Mouse (Mus musculus): ENCODE measurements around the gene Pacs1. TPM values are rescaled to one million over a fixed set of nuclear protein-coding genes. Genes with fewer than 3 reads are reported as not detected.
A peak's percentile ranks its signal among the peaks of the same experiment; 100 is the strongest.
"Not testable (repeated sequence)": the region's sequence is repeated elsewhere in the genome, so short reads cannot be mapped to it uniquely, and the experiment has no call there.

Gene Pacs1
- total RNA-seq, 4 experiments from 2014 or later = 18.6 to 21.9 (median 20.8) TPM

DNA sequence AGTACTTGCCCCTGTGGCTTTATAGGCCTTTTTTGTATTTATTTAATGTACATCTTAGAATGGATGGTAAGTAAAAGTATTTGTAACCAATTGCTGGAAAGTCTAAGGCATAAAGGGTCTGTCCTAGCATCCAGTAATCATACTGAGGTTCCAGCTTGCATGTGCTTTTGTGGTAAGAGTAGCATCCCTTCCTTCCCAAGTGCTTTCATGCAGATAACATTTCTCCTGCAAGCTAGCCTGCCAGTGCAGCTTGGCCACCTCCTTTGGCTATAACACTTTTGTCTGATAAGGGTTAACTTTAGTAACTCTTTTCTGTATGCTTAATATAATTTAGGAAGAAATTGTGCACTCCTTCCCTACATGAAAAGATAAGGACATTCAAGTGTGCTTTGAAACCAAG lies 4.9 kb downstream of the Pacs1 start:
- no peak for DNase-seq (ENCODE audit: low spot score)

DNA sequence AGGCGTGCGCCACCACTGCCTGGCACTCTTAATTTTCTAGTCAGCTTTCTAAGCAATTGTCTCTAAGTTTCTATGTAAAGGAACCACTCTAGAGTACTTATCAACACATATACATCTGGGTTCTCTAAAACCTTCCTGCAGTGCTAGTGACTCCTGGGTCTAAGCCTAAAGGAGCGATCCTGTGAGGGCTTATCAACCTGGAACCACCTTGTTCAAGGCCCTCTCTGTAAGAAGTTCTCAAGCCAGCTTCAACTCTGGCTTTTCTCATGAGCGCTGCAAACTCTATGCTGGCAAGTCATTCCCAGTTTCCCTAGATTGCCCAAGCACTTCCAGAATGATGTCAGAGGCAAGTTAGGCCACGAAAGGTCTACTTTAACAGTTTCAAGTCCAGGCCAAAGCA lies 5.9 kb downstream of the Pacs1 start:
- DNase-seq (ENCODE audit: low spot score) = no peak

DNA sequence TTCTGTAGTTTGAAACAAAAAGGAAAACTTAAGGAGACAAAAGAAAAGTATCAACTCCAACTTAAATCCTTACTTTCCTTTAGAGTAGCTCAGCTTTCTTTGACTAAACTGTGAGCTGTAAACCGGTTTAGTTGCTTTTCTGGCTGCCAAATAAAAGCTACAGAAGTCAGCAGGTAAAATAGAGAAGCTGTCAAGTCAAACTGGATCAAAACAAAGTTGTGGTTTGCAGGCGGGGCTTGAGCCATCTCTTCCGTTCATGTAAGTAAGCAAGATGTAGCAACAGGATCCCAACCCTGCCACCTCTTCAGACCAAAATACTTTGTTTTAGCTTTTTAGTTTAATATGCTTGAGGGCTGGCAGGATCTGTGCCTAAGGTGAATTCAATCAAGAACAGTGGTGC lies 15.8 kb downstream of the Pacs1 start:
- no peak for DNase-seq (ENCODE audit: low spot score)

DNA sequence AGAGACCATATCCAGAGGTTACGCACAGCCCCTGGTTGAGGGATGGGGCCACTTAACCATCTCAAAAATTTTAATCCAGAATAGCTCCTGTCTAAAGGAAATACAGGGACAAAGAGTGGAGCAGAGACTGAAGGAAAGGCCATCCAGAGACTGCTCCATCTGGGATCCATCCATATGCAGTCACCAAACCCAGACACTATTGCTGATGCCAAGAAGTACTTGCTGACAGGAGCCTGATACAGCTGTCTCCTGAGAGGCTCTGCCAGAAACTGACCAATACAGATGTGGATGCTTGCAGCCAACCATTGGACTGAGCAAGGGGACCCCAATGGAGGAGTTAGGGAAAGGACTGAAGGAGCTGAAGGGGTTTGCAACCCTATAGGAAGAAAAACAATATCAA lies 35.9 kb downstream of the Pacs1 start:
- not testable (repeated sequence) for DNase-seq (ENCODE audit: low spot score)

DNA sequence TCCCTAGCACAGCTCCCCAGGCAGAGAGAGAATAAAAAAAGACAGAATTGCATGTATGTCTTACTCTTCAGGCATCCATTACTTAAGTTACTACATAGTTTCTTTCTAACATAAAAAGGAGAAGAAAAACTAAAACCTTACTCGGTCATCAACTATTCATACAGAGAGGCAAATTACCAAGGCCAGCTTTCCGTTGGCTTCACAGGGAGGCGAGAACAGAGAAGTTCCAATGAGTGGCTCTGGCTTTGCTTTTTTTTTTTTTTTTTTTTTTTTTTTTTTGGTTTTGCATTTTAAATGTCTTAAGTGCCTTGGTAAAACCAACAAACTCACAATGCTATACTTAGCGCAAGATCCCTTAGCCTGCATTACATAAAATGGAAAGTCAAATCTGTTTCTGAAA lies 40.2 kb downstream of the Pacs1 start:
- DNase-seq (ENCODE audit: low spot score) = no peak

DNA sequence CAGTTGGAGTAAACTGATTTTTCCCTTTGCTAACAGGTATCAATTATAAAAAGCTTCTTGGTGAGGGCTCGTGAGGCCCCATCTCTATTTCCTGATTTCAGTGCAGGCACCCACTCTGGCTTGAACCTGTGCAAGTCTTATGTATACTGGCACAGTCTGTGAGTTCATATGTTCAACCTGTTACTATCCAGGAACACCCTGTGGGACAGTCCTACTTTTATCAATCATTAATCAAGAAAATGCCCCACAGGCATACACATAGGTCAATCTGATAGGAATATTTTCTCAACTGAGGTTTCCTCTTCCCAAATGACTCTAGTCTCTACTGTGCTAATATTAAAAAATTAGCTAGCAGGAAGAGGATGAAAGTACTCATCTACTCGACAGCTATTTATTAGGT lies 42.8 kb downstream of the Pacs1 start:
- DNase-seq (ENCODE audit: low spot score) = no peak

DNA sequence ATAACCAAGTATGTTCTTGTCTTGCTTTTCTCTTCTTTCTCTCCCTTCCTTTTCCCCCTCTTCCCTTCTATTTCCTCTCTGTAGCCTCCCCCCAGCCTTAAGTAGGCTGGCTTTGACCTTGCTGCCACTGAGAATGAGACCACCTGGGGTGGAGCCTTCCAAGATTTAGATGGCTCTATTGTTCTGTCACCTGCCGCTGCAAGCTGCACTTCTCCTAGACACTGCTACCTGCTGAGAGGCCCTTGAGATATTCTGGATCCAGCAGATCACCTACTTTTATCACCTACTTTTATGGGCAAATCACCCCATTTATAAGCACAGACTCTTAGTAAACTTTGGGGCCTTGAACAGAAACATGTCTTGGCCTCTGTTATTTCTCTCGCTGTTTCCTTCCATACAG lies 48.3 kb downstream of the Pacs1 start:
- no peak for DNase-seq (ENCODE audit: low spot score)

DNA sequence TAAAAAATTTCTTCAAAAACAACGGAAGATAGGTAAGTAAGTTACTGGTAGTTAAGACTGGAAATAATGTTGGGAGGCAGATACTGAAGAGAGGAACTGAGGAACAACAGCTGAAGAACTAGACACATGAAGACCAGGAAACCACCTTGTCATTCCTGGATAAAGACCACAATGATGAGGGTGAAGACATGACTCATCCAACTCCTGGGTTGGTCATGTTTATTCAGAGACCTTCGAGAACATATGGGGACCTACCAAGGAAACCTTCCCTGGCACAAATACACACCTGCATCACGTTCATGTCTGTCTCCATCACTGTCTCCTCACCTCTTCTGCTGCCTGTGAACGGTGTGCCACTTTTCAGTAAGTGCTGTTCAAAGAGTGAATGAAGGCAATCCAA lies 48.8 kb downstream of the Pacs1 start:
- DNase-seq (ENCODE audit: low spot score) = no peak

DNA sequence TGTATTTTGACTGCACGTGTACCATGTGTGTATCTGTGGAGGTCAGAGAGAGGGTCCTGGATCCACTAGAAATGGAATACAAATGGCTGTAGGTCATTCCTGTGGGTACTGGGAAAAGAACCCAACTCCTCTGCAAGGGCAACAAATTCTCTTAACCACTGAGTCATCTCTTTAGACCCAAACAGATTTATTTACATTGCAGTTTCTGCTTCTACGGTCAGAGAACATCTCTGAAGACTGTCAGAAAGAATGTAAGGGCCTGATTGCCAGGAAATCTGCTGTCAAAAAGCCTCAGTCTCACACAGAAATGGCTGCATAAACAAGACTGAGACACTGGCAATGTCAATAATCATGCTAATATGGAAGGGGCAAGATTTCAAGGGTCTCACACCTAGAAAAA lies 51.0 kb downstream of the Pacs1 start:
- no peak for DNase-seq (ENCODE audit: low spot score)

DNA sequence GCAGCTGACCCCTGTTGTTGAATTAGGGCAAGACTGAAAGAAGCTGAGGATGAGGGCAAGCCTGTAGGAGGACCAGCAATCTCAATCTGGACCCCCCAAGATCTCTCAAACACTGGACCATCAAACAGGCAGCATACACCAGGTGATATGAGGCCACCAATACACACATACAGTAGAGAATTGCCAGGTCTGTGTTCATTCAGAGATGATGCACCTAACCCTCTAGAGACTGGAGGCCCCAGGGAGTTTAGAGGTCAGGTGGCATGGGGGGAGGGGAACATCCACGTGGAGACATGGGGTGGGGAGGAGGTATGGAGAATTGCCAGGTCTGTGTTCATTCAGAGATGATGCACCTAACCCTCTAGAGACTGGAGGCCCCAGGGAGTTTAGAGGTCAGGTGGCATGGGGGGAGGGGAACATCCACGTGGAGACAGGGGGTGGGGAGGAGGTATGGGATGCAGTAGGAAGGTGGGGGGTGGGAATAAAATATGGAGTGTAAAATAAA lies 51.6 kb downstream of the Pacs1 start:
- not testable (repeated sequence) for DNase-seq (ENCODE audit: low spot score)

DNA sequence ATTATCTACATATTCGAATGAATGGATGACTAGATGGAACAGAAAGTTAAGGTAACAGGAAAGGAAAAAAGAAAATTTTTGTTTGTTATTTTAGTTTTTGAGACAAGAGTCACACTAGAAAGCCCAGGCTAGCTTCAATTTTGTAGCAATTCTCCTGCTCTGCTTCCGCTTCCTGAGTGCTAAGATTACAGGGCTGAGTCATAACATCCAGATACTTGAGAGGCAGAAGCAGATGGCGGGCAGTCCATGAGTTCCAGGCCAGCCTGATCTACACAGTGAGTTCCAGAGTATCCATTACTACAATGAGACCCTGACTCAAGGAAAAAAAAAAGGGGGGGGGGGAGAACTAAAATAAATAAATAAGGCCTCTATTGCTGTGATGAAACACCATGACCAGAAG lies 52.5 kb downstream of the Pacs1 start:
- no peak for DNase-seq (ENCODE audit: low spot score)

DNA sequence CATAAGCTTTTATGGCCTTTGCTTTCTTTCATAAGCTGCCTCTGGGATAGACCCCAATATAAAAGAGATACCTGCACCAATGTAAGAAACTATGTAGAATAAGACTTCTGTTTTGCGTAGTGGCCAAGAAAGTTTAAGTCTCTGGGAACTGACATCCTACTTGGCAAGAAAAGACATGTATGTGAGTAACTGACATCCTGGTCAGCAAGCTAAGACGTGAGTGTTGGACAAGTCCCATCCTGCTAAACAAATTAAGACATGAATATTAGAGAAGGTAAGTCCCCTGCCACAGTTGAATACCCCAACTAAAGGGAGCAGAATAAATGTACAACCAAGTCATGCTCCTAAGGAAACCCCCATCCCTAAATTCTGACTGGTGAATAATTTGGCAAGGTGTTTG lies 71.2 kb downstream of the Pacs1 start:
- DNase-seq (ENCODE audit: low spot score) = no peak

DNA sequence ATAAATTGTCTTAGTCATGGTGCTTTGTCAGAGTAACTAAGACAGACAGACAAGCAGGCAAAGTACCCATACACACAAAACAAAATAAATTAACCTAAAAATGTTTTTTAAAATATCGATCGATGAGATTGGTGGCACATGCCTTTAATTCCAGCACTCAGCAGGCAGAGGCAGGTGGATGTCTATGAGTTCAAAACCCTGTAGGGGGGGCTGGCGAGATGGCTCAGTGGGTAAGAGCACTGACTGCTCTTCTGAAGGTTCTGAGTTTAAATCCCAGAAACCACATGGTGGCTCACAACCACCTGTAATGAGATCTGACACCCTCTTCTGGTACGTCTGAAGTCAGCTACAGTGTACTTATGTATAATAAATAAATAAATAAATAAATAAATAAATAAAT lies 72.3 kb downstream of the Pacs1 start:
- DNase-seq (ENCODE audit: low spot score) = not testable (repeated sequence)

DNA sequence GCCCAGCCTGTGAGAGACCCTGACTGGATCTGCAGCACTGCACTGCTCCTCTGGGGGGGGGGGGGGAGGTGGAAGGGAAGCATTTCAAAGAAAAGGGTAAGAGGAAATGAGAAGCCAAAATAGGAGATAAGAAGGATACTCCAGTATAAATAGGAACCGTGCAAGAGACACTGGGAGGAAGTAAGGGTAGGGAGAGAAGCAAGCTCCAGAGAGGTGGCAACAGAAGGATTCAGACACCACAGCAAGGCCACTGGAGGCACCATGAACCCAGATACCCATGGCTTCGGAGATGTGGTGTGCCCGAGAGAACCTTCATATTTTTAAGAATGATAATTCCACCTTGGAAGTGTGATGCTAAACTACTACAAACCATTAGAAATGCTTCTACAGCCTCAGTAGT lies 74.4 kb downstream of the Pacs1 start:
- no peak for DNase-seq (ENCODE audit: low spot score)

DNA sequence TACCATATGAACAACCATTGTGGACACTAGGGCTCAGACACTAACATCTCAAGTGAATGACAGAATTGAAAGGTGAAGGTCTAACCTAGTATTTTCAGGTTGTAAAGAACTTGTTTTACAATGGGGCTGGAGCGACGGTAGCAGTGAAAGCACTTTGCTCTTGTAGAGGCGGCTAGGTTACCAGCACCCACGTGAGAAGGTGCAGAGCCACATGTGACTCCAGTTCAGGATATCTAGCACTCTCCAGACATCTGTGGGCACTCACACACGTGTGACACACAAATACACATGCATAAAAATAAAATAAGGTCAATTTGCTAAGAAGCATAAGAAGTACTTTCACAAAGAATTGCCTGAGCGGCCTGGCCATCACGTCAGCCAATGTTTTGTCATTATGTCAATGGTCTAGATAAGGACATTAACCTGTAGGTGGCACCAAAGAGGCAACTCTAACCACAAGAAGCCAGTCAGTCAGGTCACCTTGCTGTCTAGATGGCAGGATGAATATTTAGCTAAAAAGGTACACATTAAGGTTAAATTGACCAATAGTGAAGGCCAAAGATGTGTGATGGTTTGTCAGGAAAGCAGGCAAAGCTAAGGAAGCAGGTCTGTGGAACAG lies 77.4 kb downstream of the Pacs1 start:
- peak; percentile 77 for DNase-seq (ENCODE audit: low spot score)

DNA sequence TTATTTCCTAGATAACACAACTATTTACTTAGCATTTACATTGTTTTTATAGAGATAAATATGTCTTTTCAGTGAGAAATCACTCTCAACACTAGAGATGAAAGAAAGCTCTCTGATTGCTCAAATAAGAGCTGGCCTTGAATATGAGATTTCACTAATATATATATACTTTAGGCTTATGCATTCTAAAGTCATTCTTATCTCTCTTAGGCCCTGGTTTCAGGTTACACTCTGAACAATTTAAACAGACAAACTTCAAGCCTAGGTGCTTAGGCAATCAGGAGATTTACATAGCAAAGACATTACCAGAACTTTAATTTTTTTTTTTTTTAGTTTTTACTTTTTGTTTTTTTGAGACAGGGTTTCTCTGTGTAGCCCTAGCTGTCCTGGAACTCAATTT lies 80.5 kb downstream of the Pacs1 start:
- DNase-seq (ENCODE audit: low spot score) = no peak

DNA sequence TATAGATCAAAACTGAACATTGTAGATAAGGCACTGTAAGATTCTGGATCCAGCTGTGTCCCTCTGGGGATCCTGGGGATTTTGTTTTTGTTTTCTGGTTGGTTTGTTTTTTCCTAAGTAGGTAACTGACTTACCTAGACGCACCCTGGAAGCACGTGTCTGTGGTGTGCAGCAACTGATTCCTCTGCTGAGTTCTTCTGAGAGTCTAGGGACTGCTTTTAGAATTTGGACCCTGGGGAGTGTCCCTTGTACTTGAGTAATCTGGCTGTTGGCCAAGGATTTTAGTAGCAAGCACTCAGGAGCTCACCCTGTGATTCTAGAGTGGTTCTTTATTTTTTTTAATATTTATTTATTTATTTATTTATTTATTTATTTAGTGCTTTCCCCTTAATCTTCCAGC lies 85.5 kb downstream of the Pacs1 start:
- DNase-seq (ENCODE audit: low spot score) = no peak

DNA sequence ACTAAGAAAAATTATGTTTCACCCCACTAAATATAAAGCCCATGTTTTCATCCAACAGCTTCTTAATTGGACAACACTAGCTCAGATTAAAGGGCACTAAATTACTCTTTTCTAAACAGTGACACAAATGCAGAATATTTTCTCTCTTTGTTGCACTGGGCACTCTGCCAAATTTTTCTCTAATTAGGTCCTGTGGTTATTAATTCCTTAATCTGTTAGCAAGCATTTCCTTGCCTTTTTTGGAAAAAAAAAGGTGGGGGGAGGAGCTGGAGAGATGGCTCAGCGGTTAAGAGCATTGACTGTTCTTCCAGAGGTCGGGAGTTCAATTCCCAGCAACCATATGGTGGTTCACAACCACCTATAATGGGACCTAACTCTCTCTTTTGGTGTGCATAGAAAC lies 91.0 kb downstream of the Pacs1 start:
- no peak for DNase-seq (ENCODE audit: low spot score)

DNA sequence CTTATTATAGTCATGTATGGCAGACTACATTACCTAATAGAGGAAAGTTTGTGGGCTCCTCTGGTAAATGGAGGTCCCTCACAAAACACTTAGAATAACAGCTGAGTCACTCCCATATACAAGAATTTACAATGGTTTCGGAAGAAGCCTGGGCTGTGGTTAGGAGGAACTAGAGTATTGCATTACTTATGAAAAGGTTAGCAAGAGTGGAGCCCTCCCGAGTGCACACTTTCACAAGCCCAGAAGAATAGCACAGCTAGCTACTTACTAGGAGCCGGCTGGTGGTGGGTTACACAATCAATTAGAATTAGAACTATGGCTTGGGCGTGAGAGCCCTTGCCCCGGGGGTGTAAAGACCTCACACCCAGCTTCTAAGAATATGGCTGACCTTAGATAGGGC lies 94.3 kb downstream of the Pacs1 start:
- DNase-seq (ENCODE audit: low spot score) = no peak

DNA sequence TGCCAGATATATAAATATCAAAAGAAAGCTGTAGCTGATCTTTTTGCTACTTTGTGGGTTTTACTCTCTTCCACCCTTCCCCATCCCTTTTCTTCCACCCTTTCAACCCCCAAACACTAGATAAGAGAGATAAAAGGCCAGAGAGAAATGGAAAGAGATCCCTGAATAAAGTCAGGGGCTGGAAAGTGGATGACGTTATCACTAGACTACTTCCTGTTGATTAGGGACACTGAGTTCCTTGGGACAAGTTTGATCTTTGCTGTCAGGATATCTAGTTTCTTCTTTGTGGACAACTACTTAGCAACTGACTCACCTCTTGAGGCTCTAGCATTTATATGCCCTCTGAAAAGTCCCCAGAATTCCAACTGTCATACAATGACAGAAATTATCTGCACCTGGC lies 102.5 kb downstream of the Pacs1 start:
- peak; percentile 3 for DNase-seq (ENCODE audit: low spot score)

DNA sequence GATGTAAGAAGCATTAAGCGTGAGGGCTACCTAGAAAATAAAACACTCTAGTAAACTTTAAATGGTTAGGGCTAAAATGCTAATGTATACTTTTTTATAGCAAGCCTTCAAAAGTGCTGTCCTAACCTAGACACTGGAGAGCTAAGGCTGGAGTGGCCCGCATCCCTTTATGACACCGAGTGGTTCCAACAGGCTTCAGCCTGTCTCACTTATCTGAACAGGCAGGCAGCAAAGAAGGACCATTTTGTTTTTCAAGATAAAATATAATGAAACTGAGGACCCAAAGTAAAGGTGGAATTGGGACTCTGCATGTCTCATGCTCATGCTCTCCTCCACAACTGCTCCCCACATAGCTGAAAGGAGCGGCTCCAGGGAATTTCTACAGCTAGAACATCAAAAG lies 105.4 kb downstream of the Pacs1 start:
- DNase-seq (ENCODE audit: low spot score) = no peak

DNA sequence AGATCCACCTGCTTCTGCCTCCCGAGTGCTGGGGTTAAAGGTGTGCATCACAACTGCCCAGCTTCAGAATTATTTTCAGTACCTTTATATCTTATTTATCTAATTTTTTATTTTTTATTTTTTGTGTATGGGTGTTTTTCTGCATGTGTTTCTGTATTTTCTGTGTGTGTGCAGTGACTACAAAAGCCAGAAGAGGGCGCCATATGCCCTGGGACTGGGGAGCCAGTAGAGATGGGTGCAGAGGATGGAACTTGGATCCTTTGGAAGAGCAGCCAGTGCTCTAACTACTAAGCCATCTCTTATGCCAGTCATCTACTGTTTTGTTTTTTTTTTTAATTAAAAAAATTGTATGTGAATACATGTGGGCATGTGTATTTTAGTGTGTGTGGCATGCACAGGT lies 108.5 kb downstream of the Pacs1 start:
- DNase-seq (ENCODE audit: low spot score) = no peak

DNA sequence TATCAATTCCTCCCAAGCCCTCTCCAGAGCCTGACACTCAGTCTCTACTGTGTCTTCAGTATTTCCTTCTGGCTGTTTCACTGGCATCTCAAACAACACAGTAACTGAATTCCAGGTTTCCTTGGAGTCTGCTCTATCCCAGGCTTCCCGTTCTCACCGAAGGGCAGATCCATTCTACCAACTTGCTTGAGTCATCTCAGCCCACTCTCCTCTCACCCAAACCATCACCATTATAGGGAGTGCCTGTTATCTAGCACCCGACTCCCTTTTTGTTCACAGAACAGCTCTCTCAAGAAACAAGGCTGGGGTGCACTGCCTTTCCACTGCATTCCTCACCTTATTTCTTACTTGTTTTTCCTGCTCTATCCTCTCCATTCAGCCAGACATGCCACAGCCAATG lies 111.0 kb downstream of the Pacs1 start:
- no peak for DNase-seq (ENCODE audit: low spot score)

DNA sequence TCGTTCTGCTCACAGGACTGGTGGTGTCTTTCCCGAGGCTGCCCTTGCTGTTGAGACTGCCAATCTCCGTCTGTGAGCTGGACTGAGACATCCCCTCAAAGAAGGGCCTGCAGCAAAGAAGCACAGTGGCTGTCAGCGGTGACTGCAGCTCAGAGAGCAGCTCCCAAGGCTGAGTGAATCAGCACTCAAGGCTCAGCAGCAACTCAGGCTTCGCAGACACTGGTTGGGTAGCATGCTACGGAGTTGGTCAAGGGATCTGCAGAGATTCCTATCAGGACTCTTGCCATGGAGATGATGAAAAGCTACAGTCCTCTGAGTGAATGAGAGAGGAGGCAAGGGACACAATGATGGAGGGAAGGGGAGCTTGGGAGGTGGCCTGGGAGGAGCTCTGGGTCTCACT lies 120.7 kb downstream of the Pacs1 start:
- no peak for DNase-seq (ENCODE audit: low spot score)

Measured in heart, adult 8-10 months (tissue).